Comparison of ENCODE assay signal across 20 mouse cellular contexts in the genomic region with DNA sequence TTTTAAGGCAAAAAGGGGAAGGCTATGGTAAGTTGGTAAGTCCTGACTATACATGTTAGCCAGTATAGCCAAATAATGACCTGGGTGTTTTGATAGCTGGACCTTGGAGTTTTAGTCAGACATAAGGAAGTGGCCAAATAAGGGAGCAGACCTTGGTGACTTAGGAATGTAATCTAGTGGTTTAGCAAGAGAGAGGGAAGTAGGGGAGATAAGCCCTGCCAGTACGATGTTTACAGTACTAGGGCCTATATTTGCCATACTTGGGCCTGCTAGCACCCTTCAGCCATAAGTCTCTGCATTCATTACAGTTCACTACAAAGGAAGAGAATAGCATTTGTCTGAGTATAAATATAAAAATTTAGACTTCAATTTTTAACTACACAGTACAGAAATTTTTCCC.
"Had no signal": no experiment of that assay in that cellular context is flagged by ENCODE, and none has a peak within 500 bp of the region (broad histone marks: within the 10 kb centered on the region; RNA-seq: fewer than 3 reads in every experiment).

No protein-coding gene starts in this region.

- DNase-seq: lung, adult 18-20 months; lung, embryonic 14.5 days; lung, postnatal 4 days; midbrain, embryonic 14.5 days; retina, postnatal 1 day; right cerebral cortex, adult 18-20 months; right cerebral cortex, postnatal 25 days; right cerebral cortex, postnatal 4 days; spleen, adult 18-20 months; thymus, adult 2 months; thymus, postnatal 36 days had no signal

- H3K36me3 ChIP-seq: liver, embryonic 12.5 days; midbrain, embryonic 10.5 days; midbrain, embryonic 12.5 days; neural tube, embryonic 13.5 days; neural tube, embryonic 15.5 days; stomach, embryonic 15.5 days had no signal

- H3K9me3 ChIP-seq: liver, embryonic 12.5 days; midbrain, embryonic 10.5 days; midbrain, embryonic 12.5 days; neural tube, embryonic 13.5 days; neural tube, embryonic 15.5 days; stomach, embryonic 15.5 days had no signal

- H3K4me3 ChIP-seq: liver, embryonic 12.5 days; midbrain, embryonic 10.5 days; midbrain, embryonic 12.5 days; myocyte; neural tube, embryonic 13.5 days; neural tube, embryonic 15.5 days; stomach, embryonic 15.5 days had no signal

- ATAC-seq: liver, embryonic 12.5 days; midbrain, embryonic 16.5 days had no signal

- H3K27ac ChIP-seq: liver, embryonic 12.5 days; liver, embryonic 14.5 days; midbrain, embryonic 10.5 days; midbrain, embryonic 12.5 days; neural tube, embryonic 13.5 days; neural tube, embryonic 15.5 days; stomach, embryonic 15.5 days had no signal

- H3K4me2 ChIP-seq: liver, embryonic 12.5 days; lung, embryonic 14.5 days; midbrain, embryonic 12.5 days; neural tube, embryonic 13.5 days; neural tube, embryonic 15.5 days; stomach, embryonic 15.5 days had no signal

- H3K9ac ChIP-seq: liver, embryonic 12.5 days; liver, embryonic 14.5 days; lung, embryonic 14.5 days; midbrain, embryonic 12.5 days; neural tube, embryonic 13.5 days; neural tube, embryonic 15.5 days; stomach, embryonic 15.5 days had no signal

- H3K27me3 ChIP-seq: liver, embryonic 12.5 days; midbrain, embryonic 12.5 days; neural tube, embryonic 13.5 days; neural tube, embryonic 15.5 days; stomach, embryonic 15.5 days had no signal

- H3K4me1 ChIP-seq: liver, embryonic 12.5 days; midbrain, embryonic 10.5 days; midbrain, embryonic 12.5 days; neural tube, embryonic 13.5 days; neural tube, embryonic 15.5 days; stomach, embryonic 15.5 days had no signal
